ENCODE assay signal across 11 mouse cellular contexts in the genomic region with DNA sequence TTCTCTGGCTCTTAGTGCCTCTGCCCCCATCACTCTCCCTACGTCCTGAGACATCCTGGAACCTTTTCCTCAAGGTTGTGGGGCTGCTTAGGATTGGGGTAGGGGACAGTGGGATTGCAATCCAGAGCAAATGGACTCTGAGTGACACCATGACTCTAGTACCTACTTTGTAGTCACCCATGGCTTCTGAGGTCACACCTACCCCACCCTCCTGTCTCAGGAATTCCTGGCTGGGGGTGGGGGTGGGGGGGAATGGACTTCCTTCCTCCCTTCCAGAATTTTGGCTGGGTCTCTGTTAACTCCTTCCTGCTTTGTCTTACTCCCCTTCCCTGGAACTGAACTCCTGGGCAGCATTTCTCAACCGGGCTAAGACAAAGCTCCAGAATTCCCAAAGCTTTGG. TPM values are rescaled to one million over a fixed set of nuclear protein-coding genes. Genes with fewer than 3 reads are reported as not detected.
A peak's percentile ranks its signal among the peaks of the same experiment; 100 is the strongest.
DNase-seq lines count a peak whose midpoint lies in the region; ATAC-seq lines count a peak whose summit lies in the region.
"Had no signal": no experiment of that assay in that cellular context is flagged by ENCODE, and none has a peak within 500 bp of the region (broad histone marks: within the 10 kb centered on the region; RNA-seq: fewer than 3 reads in every experiment).

No protein-coding gene starts in this region.

- no peaks in the 10 kb centered on the region for H3K27me3 ChIP-seq in kidney, embryonic 15.5 days
- peaks cover 41% of the 10 kb centered on the region for H3K27me3 ChIP-seq in embryonic facial prominence, embryonic 10.5 days (replicated peaks; ENCODE audit: low read depth, poor library complexity, severe bottlenecking)
- no peaks in the 10 kb centered on the region for H3K27me3 ChIP-seq in limb, embryonic 12.5 days

- peaks cover 56% of the 10 kb centered on the region for H3K4me1 ChIP-seq in kidney, embryonic 15.5 days
- H3K4me1 ChIP-seq in embryonic facial prominence, embryonic 10.5 days, result peaks cover 41% of the 10 kb centered on the region
- H3K4me1 ChIP-seq in limb, embryonic 12.5 days (replicated peaks), result peaks cover 58% of the 10 kb centered on the region

- DNase-seq in kidney, adult 11 months, result no peak
- peak; percentile 48 for DNase-seq in ZHBTc4 (ENCODE audit: low read depth, low spot score)
- DNase-seq in embryonic facial prominence, embryonic 10.5 days (ENCODE audit: low spot score), result no peak
- no peak for DNase-seq in right cerebral cortex, adult 2 months (ENCODE audit: low spot score in 2 of 2)
- DNase-seq: cerebellum, postnatal 10 days; gastrocnemius, postnatal 10 days; kidney, postnatal 25 days had no signal

- H3K9ac ChIP-seq in kidney, embryonic 15.5 days, result no peak overlapping the region
- H3K9ac ChIP-seq in limb, embryonic 12.5 days (replicated peaks), result no peak overlapping the region
- H3K9ac ChIP-seq: liver, embryonic 14.5 days had no signal

- H3K27ac ChIP-seq in kidney, embryonic 15.5 days, result no peak overlapping the region
- H3K27ac ChIP-seq in embryonic facial prominence, embryonic 10.5 days (replicated peaks), result no peak overlapping the region
- H3K27ac ChIP-seq in limb, embryonic 12.5 days, result no peak overlapping the region
- H3K27ac ChIP-seq: liver, embryonic 14.5 days had no signal

- peak overlapping the region; percentile 55 for H3K4me3 ChIP-seq in kidney, embryonic 15.5 days (replicated peaks)
- peak overlapping the region; percentile 61 for H3K4me3 ChIP-seq in embryonic facial prominence, embryonic 10.5 days
- peak overlapping the region; percentile 54 for H3K4me3 ChIP-seq in limb, embryonic 12.5 days (replicated peaks)

- no peaks in the 10 kb centered on the region for H3K9me3 ChIP-seq in kidney, embryonic 15.5 days (replicated peaks)
- no peaks in the 10 kb centered on the region for H3K9me3 ChIP-seq in embryonic facial prominence, embryonic 10.5 days
- peaks cover 4% of the 10 kb centered on the region; the same call in 1 of the 2 replicates for H3K9me3 ChIP-seq in limb, embryonic 12.5 days

- ATAC-seq in kidney, embryonic 15.5 days (replicated peaks; ENCODE audit: low FRiP score), result no peak
- ATAC-seq in limb, embryonic 12.5 days (ENCODE audit: insufficient number of reproducible peaks, insufficient read depth, low FRiP score, low TSS enrichment, low read depth), result no peak
- ATAC-seq in granulocyte monocyte progenitor cell, adult 5-6 weeks (replicated peaks; ENCODE audit: poor library complexity, severe bottlenecking), result no peak

- 59% methylated on average over 2 of the region's 2 CpGs for WGBS in kidney, embryonic 15.5 days
- WGBS in embryonic facial prominence, embryonic 10.5 days, result 61% methylated on average over 2 of the region's 2 CpGs
- WGBS in limb, embryonic 12.5 days, result 62% methylated on average over 2 of the region's 2 CpGs

- H3K4me2 ChIP-seq in kidney, embryonic 15.5 days, result peak overlapping the region; percentile 93
- H3K4me2 ChIP-seq in limb, embryonic 12.5 days, result peak overlapping the region; percentile 76

- no peaks in the 10 kb centered on the region for H3K36me3 ChIP-seq in kidney, embryonic 15.5 days
- H3K36me3 ChIP-seq in embryonic facial prominence, embryonic 10.5 days (replicated peaks), result no peaks in the 10 kb centered on the region
- no peaks in the 10 kb centered on the region for H3K36me3 ChIP-seq in limb, embryonic 12.5 days

RNA-seq across cellular contexts. Expression of a gene that starts 1.0 kb away (rescaled TPM):
- polyA plus RNA-seq in kidney, embryonic 15.5 days (2015; fragmentation: Nextera tagmentation; extraction: Ambion mirVana), result 2.7 and 3.3 TPM in 2 replicates
- 1.7 and 2.0 TPM in 2 replicates for polyA plus RNA-seq in embryonic facial prominence, embryonic 10.5 days (2016; fragmentation: Nextera tagmentation; extraction: Ambion mirVana)
- polyA plus RNA-seq in limb, embryonic 12.5 days (2016; fragmentation: Nextera tagmentation; extraction: Ambion mirVana), result 4.4 and 5.7 TPM in 2 replicates
- not detected in 2 replicates for total RNA-seq in granulocyte monocyte progenitor cell, adult 5-6 weeks (2014; fragmentation: Nextera tagmentation)
- total RNA-seq in granulocyte monocyte progenitor cell, adult 5-6 weeks (2017), result not detected in 2 replicates

RNA-seq across cellular contexts. Expression of a gene that starts 14.7 kb away (rescaled TPM):
- polyA plus RNA-seq in kidney, embryonic 15.5 days (2015; fragmentation: Nextera tagmentation; extraction: Ambion mirVana), result 38.8 and 40.5 TPM in 2 replicates
- 46.4 and 49.4 TPM in 2 replicates for polyA plus RNA-seq in embryonic facial prominence, embryonic 10.5 days (2016; fragmentation: Nextera tagmentation; extraction: Ambion mirVana)
- polyA plus RNA-seq in limb, embryonic 12.5 days (2016; fragmentation: Nextera tagmentation; extraction: Ambion mirVana), result 38.7 and 39.5 TPM in 2 replicates
- 20.7 and 35.1 TPM in 2 replicates for total RNA-seq in granulocyte monocyte progenitor cell, adult 5-6 weeks (2014; fragmentation: Nextera tagmentation)
- 14.6 and 18.3 TPM in 2 replicates for total RNA-seq in granulocyte monocyte progenitor cell, adult 5-6 weeks (2017)

RNA-seq across cellular contexts. Expression of a gene that starts 37.2 kb away (rescaled TPM):
- polyA plus RNA-seq in kidney, embryonic 15.5 days (2015; fragmentation: Nextera tagmentation; extraction: Ambion mirVana), result 9.5 and 16.8 TPM in 2 replicates
- polyA plus RNA-seq in embryonic facial prominence, embryonic 10.5 days (2016; fragmentation: Nextera tagmentation; extraction: Ambion mirVana), result 5.2 and 6.2 TPM in 2 replicates
- 3.9 and 5.9 TPM in 2 replicates for polyA plus RNA-seq in limb, embryonic 12.5 days (2016; fragmentation: Nextera tagmentation; extraction: Ambion mirVana)
- total RNA-seq in granulocyte monocyte progenitor cell, adult 5-6 weeks (2014; fragmentation: Nextera tagmentation), result 4.1 and 18.1 TPM in 2 replicates
- 10.4 and 22.7 TPM in 2 replicates for total RNA-seq in granulocyte monocyte progenitor cell, adult 5-6 weeks (2017)

RNA-seq across cellular contexts. Expression of a gene that starts 47.5 kb away (rescaled TPM):
- polyA plus RNA-seq in kidney, embryonic 15.5 days (2015; fragmentation: Nextera tagmentation; extraction: Ambion mirVana), result 0.76 and 1.0 TPM in 2 replicates
- 1.4 and 1.6 TPM in 2 replicates for polyA plus RNA-seq in embryonic facial prominence, embryonic 10.5 days (2016; fragmentation: Nextera tagmentation; extraction: Ambion mirVana)
- polyA plus RNA-seq in limb, embryonic 12.5 days (2016; fragmentation: Nextera tagmentation; extraction: Ambion mirVana), result 0.18 and 0.36 TPM in 2 replicates
- not detected in 2 replicates for total RNA-seq in granulocyte monocyte progenitor cell, adult 5-6 weeks (2014; fragmentation: Nextera tagmentation)
- total RNA-seq in granulocyte monocyte progenitor cell, adult 5-6 weeks (2017), result 0.26 TPM in 1 of 2 replicates, not detected in the other

RNA-seq across cellular contexts. Expression of a gene that starts 58.2 kb away (rescaled TPM):
- 87.4 and 89.8 TPM in 2 replicates for polyA plus RNA-seq in kidney, embryonic 15.5 days (2015; fragmentation: Nextera tagmentation; extraction: Ambion mirVana)
- 56.7 and 61.1 TPM in 2 replicates for polyA plus RNA-seq in embryonic facial prominence, embryonic 10.5 days (2016; fragmentation: Nextera tagmentation; extraction: Ambion mirVana)
- 66.4 and 68.8 TPM in 2 replicates for polyA plus RNA-seq in limb, embryonic 12.5 days (2016; fragmentation: Nextera tagmentation; extraction: Ambion mirVana)
- 60.7 and 70.5 TPM in 2 replicates for total RNA-seq in granulocyte monocyte progenitor cell, adult 5-6 weeks (2014; fragmentation: Nextera tagmentation)
- 52.8 and 63.3 TPM in 2 replicates for total RNA-seq in granulocyte monocyte progenitor cell, adult 5-6 weeks (2017)
